Mouse (Mus musculus) retina, postnatal 1 day (tissue): ENCODE results near the gene Triobp.

Source experiments
- DNase-seq: peaks from one replicate; pipeline ENCODE4 v3.0.0-alpha.2; 2012

Gene Triobp

DNA sequence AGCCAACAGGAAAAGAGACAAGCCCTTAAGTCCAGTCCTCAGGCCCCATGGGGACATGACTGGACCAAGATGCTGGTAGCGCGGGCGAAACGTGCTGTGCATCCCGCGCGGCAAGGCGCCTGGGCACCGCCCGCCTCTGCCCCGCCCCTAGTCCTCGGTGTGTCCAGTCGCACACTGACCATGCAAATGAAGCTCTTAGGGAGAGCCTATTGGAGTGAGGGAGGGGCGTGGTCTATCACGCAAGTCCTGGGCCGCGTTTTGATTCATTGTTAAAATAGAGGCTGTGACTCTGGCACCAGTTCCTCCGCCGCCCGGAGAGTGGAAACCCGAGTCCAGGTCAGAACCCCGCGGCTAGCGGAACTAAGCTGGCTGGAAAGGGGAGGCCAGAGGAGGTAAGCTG is at the start of gene Triobp:
Triobp (plus strand) TSS at position 68 of the 400 bp plus-strand sequence.
- peak; percentile 98 for DNase-seq

DNA sequence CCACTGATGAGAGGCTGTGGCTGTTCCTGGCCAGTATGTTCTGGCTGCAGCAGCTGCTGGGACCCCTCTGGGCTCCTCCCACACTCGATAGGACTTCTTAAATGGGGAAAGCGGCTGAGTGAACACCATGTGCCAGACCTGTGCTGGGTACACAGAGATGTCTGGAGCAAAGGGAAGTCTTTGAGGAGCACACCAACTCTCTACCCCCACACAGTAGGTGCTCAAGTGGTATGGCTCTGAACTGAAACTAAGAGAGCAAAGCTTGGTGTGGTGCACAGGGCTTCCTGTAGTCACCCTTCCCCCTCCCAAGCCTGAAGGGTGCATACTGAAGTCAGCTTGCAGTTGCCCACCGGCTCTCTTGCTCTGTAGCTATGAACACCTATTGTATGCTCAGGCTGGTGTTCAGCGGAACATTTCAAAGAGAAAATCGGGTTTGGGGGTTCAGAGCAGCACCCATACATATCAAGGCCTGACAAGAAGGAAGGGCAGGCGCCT is 49.0 kb upstream of the Triobp start:
- DNase-seq = no peak

DNA sequence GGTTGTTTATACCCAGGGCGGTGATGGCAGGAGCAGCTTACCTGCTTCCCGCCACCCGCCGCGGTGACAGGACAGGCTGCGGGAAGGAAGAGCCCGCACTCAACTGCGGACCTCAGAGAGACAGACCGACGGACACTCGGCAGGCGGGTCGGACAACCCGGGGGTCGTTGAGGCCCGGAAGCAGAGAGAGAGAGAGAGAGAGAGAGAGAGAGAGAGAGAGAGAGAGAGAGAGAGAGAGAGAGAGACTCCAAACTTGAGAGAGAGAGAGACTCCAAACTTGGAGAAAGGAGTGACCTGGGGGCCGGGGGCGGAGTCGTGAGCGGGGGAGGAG is 48.1 kb upstream of the Triobp start, which contains the start of gene Gm49510:
Gm49510 (plus strand) TSS at position 259 of the 331 bp plus-strand sequence.
- no peak for DNase-seq

DNA sequence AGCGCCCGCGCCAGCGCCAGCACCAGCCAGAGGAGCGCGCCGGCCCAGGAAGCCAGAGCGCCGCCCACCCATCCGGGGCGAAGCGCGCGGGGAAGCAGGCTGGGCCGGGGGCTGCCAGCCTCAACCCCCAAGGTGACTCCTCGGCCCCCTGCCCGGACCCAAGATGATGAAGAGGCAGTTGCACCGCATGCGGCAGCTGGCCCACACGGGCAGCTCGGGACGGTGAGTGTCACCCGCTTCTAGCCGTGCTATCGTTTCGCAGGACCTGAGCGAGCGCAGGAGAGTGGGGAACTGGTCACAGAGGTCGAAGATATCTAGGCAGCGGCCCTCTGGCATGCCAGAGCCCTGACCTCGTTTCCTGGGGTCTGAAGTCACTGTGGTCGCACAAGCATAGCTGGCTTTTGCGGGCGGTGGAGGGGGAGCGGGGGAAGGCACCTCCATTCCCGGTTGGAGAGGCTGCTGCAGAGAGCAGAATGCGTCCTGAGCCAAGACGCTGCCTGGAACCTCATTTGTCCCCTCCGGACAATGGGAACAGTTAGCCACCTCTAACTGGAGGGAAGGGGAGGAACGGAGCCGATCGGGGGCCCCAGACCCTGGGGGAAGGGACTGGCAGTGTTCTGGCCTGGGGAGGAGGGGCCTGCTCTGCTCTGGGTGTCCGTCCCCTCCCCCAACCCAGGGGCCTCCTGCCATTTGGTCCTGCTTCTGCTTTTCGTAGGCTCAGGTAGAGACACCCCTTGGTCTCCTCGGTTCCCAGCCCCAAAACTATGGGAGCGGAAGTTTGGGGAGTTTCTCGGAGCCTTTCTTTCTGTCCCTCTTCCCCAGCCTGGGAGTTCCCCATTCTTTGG is 47.6 kb upstream of the Triobp start, which contains the start of gene Sh3bp1:
Sh3bp1 (plus strand) TSS at position 29 of the 845 bp plus-strand sequence.
- DNase-seq = peak; percentile 74

DNA sequence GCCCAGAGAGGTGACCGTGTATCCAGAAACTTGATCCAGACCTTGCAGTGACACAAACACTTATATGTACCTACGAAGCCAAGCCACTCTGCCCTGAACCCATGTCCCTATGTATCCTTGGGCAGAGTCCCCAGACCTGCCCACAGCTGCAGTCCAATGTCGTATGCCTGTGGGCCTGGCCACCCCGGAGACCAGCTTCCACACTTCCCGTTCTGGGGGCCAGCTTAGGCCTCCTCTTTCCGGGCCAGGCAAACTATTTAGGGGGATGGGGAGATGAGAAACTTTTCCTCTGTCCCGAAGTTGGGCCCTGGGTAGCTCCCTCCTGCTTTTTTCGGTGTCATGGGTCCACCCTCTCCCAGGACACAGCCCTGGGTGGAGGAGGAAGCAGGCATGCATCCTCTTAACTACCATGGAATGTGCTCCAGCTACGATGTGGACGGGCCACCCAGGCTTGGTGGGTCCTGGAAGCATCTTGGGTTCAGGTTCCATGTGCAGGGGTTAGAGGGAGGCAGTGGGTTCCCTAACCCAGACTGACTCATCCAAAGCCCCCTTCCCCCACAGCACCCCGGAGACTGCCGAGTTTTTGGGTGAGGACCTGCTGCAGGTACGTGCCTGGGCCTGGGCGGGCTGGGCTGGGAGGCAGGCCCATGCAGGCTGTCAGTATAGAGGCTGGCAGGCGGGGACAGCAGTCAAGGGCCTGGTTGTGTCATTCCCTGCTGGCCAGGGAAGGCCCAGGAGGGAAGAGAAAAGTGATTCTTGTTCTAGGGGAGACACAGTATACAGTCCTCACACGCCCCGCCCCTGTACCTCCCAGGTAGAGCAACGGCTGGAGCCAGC is 46.7 kb upstream of the Triobp start:
- DNase-seq = no peak

DNA sequence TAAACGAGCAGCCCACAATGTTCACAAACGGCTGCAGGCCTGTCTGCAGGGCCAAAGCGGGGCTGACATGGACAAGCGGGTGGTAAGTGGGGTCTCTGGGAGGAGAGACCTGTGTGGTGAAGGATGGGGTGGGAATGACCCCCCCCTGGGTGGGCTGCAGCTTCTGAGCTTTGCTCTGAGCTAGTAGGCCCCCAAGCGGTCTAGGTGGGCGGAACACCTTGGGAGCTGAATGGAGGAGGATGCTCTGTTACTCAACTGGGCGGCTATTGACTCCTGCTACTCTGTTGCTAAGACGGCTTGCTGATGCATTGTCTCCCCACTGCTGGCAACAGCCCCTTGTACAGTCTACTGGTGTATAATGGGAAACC is 46.1 kb upstream of the Triobp start:
- no peak for DNase-seq

DNA sequence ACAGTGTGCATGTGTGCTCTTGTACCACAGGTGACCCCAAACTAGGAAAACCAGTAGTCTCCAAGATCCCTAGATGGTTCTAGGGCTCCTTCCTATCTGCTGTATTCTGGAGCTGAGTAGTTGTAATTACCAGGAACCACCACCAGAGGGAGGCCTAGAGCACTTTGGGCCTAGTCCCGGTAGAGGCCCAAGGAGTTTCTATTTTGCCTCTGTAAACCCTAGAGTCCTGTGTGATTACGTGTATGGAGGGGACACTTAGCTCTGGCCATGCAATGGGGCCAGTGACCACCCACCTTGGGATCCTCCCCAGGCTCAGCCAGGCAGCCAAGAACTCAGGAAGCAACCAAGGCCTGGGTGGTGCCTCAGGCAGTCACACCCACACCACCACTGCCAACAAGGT is 44.3 kb upstream of the Triobp start:
- peak; percentile 86 for DNase-seq

DNA sequence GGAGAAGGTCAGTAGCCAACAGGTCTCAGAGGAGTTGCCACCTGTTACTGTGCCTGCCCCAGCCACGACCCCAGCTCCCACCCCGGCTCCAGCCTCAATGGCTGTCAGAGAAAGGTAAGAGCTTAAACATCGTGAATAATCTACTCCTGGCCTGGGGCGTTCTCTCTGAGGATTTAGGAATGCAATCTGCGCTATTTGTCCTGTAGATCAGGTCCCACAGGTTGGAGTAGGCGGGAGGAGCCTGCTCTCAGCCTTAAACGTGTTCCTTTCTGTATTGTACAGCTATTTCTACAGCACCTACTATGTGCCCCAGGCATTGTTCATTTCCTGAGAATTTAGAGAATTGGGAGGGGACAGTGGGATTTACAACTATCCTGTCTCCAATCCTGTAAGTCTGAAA is 39.1 kb upstream of the Triobp start:
- DNase-seq = no peak

DNA sequence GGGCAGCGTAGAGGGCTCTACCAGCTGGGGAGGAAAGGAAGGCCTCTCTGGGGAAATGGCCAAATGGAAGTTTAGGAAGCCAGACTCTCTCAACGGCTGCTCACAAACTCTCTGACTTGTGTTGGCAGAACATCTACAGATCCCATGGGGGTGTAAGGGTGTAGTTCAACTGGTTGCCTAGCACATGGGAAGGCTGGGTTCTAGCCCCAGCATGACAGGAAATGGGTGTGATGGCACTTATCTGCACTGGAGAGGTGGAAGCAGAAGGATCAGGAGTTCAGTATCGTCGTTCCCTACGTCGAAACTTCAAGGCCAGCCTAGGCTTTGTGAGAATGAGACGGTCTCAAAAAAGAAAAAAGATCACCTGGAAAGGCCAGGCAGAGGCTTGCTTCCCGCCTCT is 38.5 kb upstream of the Triobp start:
- DNase-seq = no peak

DNA sequence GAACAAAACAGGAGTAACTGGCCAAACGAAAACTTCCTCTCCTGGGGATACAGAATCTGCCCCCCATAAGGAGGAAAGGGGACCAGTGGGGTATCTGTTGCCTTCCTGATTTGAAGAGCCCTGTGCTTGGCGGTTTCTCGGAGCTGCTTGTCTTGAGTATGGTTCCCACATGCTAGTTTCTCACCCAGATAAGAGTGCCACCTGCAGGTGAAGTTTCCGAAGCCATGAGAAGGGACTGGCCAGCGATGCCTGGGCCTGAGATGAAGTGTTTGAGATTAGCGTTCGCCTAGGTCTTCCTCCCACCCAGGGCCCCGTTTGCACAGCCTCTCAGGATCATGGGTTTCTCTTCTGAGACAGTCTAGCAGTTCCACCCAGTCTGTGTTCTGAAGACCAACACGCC is 35.5 kb upstream of the Triobp start:
- DNase-seq = peak; percentile 76

DNA sequence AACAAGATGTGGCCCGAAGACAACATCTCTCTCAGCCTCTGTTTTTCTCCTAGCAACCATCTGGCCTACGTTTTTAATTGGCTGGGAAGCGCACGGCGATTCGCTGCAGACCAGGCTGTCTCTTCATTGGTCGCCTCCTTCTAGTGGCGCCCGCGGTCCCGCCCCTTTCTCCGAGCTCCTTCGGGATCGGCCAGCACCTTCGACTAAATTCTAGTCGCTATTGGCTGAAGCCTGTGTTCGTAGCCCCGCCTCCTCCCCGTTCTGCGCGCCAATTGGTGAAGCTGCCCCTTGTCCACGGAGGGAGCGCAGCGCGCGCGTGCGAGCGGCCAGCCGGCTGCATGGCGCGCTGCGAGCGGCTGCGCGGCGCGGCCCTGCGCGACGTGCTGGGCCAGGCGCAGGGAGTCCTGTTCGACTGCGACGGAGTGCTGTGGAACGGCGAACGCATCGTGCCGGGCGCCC is 33.9 kb upstream of the Triobp start, which contains the start of gene Pdxp:
Pdxp (plus strand) TSS at position 288 of the 459 bp plus-strand sequence.
- DNase-seq = peak; percentile 100

DNA sequence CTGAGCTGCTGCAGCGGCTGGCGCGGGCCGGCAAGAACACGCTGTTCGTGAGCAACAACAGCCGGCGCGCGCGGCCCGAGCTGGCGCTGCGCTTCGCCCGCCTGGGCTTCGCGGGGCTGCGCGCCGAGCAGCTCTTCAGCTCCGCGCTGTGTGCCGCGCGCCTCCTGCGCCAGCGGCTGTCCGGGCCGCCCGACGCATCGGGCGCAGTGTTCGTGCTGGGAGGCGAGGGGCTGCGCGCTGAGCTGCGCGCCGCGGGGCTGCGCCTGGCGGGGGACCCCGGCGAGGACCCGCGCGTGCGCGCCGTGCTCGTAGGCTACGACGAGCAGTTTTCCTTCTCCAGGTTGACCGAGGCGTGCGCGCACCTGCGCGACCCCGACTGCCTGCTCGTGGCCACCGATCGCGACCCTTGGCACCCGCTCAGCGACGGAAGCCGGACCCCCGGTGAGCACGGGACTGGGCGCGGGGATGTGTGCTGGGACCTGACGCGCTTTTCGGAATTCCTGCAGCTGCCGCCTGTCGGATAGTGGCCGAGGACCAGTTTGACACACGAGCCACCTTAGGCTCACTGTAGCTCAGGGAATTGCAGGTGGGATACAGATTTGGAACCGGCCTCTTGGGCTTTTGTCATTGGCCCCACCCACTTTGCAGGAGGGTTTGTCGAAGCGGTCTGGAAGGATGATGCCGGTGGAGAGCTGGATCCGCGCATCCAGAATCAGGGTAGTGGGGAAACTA is 33.3 kb upstream of the Triobp start:
- DNase-seq = no peak

DNA sequence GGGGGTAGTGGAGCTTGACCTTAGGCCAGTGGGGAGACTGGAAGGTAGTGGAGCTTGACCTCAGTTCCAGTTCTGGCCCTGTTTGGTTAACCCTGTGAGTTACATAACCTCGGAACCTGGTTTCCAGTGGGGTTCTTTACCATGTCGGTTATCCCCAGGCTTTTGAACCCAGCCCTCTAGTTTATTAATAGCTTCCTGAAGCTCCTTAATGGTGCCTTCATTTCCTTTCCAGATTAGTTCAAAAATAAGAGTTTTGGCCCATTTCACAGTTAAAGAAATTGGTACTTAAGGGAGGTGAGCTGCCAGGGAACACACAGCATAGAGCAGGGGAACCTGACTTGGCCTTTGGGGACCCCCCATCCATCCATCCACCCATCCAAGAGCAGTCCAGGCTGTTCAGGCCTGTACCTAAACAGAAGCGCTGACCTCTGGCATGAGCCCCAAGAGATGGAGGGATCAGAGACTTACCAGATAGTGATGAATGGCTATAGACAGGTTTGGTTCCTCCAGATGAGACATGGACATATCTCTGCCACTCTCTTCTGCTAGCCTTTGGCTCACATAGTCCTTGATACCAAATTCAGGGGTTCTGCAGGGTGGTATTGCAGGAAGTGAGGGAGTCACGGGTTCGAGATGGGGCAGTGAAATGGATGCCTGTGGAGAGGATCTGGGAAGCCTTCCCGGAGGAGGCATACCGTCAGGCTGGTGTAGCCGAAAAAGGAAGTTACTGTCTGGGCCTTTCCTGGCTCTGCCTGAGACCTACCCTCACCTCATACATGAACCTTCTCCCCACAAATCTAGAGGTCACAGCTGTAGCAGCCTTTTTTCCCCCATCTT is 32.5 kb upstream of the Triobp start:
- no peak for DNase-seq

DNA sequence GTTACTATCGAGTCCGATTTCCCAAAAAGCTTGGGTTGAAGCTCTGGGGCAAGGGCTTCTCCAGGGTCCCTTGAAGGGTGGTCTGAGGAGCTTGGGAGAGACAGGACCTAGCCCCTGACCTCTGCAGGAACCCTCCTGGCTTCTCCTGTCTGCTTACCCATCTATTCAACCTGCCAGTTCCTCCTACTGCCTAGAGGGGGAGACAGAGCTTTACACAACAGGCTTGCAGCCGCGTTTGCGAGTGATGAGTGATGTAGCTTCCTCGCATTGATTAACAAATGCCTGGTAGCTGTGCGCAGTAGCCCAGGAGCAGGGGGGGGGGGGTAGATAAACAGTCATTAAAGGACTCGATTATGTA is 31.9 kb upstream of the Triobp start:
- DNase-seq = peak; percentile 92

DNA sequence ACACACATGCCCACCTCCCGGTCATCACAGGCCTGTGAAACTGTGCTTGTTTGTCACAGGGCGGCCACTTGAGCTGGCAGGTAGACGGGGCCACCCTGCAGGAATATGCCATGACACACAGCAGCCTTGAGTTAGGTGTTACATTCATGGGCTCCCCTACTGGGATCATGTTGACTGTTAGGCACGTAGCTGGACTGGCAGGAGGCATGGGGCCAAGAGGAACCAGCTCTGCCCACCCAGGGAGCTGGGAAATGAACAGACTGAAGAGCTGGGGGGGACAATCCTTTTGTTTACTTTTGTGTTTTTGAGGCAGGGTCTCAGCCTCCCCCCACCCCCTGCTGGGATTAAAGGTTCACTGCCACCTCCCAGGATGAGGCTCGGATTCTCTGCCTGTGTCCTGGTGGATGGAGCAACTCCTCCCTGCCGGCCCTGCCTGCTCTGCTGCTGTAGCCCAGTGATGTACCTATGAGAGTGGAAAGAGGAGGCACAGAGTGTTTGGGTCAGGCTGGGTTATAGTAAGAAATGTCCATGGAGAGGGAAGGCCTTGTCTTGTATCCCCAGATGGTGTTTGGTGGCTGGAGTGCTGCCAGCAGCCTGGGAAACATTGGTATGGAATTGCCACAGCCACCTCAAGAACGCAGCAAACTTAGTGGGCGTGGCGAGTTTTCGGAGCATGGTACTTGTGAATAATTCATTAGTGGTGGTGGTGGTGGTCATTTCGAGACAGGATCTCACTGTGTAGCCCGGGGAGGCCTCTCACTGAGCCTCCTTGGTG is 31.3 kb upstream of the Triobp start:
- DNase-seq = no peak

DNA sequence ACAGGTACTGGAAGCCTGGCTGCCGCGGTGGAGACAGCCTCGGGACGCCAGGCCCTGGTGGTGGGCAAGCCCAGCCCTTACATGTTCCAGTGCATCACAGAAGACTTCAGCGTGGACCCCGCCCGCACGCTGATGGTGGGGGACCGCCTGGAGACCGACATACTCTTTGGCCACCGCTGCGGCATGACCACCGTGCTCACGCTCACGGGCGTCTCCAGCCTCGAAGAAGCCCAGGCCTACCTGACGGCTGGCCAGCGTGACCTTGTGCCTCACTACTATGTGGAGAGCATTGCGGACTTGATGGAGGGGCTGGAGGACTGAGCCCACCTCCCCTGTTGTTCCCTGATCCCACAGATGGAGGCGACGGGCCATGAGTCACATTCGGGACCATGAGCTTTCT is 29.4 kb upstream of the Triobp start:
- no peak for DNase-seq

DNA sequence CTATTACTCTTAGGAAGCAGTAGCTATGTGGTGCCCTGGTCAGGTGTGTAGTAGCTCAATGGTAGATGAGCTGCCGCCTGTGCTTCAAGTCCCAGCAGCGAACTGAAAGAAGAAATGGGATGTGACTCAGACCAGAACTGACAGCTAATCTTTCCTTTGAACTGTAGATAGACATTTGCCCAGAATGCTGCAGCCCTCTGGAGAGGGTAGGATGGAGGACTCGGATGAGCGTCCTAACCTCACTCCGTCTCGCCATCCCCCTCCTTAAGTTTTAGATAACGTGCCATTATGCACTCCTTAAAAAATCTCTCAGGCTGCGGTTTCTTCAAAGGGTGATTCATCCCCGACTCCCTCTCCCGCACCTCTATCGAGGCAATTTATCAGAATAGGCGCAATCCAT is 27.6 kb upstream of the Triobp start:
- DNase-seq = no peak

DNA sequence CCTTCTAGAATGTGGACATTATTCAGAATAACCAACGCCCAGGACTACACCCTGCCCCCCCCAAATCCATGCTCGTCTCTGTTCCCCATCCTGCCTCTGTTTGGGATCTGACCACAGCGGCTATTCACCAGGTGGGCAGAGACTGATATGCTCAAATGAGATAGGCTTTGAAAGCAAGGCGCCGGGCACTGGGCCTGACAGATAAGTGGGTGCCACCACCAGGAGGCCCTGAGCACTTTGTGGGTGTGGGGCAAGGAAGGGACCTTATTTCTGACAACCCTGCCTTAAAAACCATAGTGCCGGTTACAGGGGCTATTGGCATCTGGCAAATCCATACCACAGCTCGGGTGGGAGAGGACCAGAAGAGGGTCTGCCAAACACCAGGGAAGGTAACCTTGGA is 24.8 kb upstream of the Triobp start:
- DNase-seq = no peak

DNA sequence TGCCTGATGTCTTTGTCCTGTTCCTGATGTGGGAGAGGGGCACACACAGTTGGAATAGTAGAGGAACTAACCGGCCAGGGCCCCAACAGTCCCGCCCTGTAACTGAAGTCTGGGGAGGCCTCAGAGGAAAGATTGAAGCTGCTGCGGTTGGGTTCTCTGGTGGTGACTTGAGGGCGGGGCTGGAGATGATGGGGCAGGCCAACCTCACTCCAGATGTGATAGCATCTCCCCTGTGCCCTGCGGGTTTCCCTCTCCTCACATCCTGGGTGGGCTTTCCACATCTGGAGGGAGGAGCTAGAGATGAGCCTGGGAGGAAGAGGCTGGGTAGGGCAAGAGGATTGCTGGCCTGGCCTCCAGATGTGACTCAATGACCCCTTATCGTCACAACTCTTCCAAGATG is 23.9 kb upstream of the Triobp start:
- DNase-seq = no peak

DNA sequence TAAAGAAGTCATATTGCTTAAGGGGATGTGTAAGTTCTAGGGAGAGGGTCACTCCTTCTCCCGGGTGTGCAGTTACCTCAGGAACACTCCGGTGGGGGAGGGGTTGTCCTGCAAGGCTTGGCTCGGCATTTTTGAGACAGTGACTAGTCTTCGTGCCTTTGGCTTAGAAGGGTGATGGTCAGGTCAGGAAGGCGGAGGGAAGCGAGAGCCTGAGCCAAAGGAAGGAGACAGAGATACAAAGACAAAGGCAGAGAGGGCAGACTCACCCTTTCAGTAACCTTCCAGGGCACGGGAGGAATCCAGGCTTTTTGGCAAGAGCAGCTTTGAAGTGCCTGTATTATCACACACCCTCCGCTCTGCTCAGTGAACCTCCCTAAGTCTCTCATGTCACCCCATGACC is 22.4 kb upstream of the Triobp start:
- DNase-seq = no peak
